Mouse (Mus musculus) kidney, postnatal 4 days (tissue): ENCODE measurements around the gene Cldn10.
A peak's percentile ranks its signal among the peaks of the same experiment; 100 is the strongest.
"Not testable (repeated sequence)": the region's sequence is repeated elsewhere in the genome, so short reads cannot be mapped to it uniquely, and the experiment has no call there.

Experiments
- DNase-seq, 2 experiments: peaks; one replicate each; pipeline ENCODE4 v3.0.0; 2021; ENCODE audit warnings: mixed read lengths in 2 of 2

The Cldn10 gene

GRCm38 (mm10) chr14:118787621-118788020 lies at the start of gene Cldn10:
Gene Cldn10, plus strand, starts transcription at chr14:118787908.
- no peak for DNase-seq

- no peak for DNase-seq
Measured at GRCm38 (mm10) chr14:118741780-118742179, 45.9 kb upstream of the Cldn10 start.

GRCm38 (mm10) chr14:118742862-118743261 lies 44.8 kb upstream of the Cldn10 start:
- no peak for DNase-seq

GRCm38 (mm10) chr14:118749068-118749467 lies 38.6 kb upstream of the Cldn10 start:
- no peak for DNase-seq

- DNase-seq = no peak
Measured at GRCm38 (mm10) chr14:118749715-118750114, 38.0 kb upstream of the Cldn10 start.

- DNase-seq = no peak
Measured at GRCm38 (mm10) chr14:118750505-118751192, 37.1 kb upstream of the Cldn10 start.

- DNase-seq = no peak
Measured at GRCm38 (mm10) chr14:118751193-118751753, 36.4 kb upstream of the Cldn10 start.

GRCm38 (mm10) chr14:118756015-118756414 lies 31.7 kb upstream of the Cldn10 start:
- no peak for DNase-seq

GRCm38 (mm10) chr14:118756566-118756965 lies 31.1 kb upstream of the Cldn10 start:
- no peak for DNase-seq

GRCm38 (mm10) chr14:118763362-118763761 lies 24.3 kb upstream of the Cldn10 start:
- DNase-seq = not testable (repeated sequence)

- DNase-seq = no peak
Measured at GRCm38 (mm10) chr14:118763917-118764495, 23.7 kb upstream of the Cldn10 start.

- DNase-seq = no peak
Measured at GRCm38 (mm10) chr14:118765306-118765705, 22.4 kb upstream of the Cldn10 start.

- DNase-seq = no peak
Measured at GRCm38 (mm10) chr14:118765951-118766350, 21.8 kb upstream of the Cldn10 start.

- no peak for DNase-seq
Measured at GRCm38 (mm10) chr14:118766368-118766767, 21.3 kb upstream of the Cldn10 start.

- peak; percentile 80 to 86 for DNase-seq
Measured at GRCm38 (mm10) chr14:118767673-118768353, 19.9 kb upstream of the Cldn10 start.

GRCm38 (mm10) chr14:118768354-118768713 lies 19.4 kb upstream of the Cldn10 start:
- DNase-seq = no peak

- no peak for DNase-seq
Measured at GRCm38 (mm10) chr14:118773668-118774067, 14.0 kb upstream of the Cldn10 start.

- peak; percentile 38 to 54 for DNase-seq
Measured at GRCm38 (mm10) chr14:118774507-118775428, 12.9 kb upstream of the Cldn10 start.

- no peak for DNase-seq
Measured at GRCm38 (mm10) chr14:118775554-118775953, 12.2 kb upstream of the Cldn10 start.

GRCm38 (mm10) chr14:118776372-118776771 lies 11.3 kb upstream of the Cldn10 start:
- DNase-seq = no peak

- DNase-seq = no peak
Measured at GRCm38 (mm10) chr14:118777478-118777877, 10.2 kb upstream of the Cldn10 start.

- DNase-seq = no peak
Measured at GRCm38 (mm10) chr14:118781601-118782000, 6.1 kb upstream of the Cldn10 start.

- peak in 1 of 2 experiments; percentile 47 for DNase-seq
Measured at GRCm38 (mm10) chr14:118782241-118782640, 5.5 kb upstream of the Cldn10 start.
